Mouse (Mus musculus): ENCODE data around the gene Xpnpep1.
A peak's percentile ranks its signal among the peaks of the same experiment; 100 is the strongest.

The Xpnpep1 gene

GRCm38 (mm10) chr19:53040164-53041132, at the start of gene Xpnpep1:
Xpnpep1 (minus strand) TSS chr19:53040214.
- no peak for DNase-seq

DNA sequence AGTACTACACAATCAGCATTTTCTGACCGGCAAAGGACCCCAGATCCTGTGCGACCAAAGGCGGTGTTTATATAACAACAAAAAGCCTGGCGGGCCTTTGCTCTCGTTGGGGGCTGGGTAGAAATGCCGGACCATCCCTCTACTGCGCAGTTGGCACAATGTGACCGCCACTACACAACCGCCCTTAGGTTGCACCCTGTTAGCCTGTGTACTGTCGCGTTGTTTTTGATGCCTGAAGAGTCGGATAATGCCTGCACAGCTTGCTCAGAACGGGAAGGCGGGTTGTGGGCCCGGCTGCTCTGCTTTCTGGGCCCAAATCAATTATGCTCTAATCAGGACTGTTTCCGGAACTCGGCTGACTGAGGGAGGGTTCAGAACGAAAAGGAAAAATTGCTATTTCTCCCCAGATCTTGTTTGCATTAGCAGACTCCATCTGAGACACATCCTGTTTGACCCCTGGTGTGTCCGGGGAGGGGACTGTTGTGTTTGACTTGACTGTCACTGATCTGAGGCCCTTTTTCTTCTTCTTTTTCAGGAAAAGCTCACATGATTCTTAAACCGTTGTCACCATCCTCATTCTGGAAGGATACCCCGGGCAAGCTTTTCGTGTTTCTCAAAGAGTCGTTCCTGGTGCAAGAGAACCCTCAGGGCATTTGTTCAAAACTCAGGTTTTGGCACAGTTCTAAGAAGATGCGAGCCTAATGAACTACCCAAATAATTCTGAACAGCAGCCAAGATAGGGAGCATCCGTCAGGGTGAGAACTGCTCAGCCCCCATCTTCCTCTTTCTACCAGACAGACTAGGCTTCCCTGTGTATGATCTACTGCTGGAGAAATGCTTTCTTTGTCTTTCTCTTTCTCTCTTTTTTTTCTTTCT, 47.5 kb upstream of the Xpnpep1 start:
- no peak for DNase-seq

- DNase-seq: no peak
Measured at GRCm38 (mm10) chr19:53086861-53087260, 46.8 kb upstream of the Xpnpep1 start.

GRCm38 (mm10) chr19:53084735-53085134, 44.7 kb upstream of the Xpnpep1 start:
- no peak for DNase-seq

GRCm38 (mm10) chr19:53082862-53083261, 42.8 kb upstream of the Xpnpep1 start:
- no peak for DNase-seq

DNA sequence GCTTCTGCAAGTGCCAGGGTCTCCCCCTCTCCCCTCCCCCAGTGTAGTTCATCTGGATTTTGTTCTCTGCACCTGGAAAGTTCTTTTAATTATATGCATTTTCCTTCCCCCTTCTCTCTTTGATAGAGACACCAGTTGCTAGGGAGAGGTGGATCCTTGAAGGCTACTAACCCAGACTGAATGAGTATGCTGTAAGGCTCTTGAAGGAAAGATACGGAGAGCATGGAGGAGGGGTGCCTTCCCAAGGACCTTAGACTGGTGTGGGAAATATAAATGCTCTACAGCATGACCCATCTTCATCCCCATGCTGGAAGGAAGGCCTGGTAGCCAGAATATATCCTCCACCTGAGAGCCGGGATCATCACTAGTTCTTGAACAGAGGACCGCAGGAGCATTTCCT, 41.3 kb upstream of the Xpnpep1 start:
- DNase-seq: no peak

DNA sequence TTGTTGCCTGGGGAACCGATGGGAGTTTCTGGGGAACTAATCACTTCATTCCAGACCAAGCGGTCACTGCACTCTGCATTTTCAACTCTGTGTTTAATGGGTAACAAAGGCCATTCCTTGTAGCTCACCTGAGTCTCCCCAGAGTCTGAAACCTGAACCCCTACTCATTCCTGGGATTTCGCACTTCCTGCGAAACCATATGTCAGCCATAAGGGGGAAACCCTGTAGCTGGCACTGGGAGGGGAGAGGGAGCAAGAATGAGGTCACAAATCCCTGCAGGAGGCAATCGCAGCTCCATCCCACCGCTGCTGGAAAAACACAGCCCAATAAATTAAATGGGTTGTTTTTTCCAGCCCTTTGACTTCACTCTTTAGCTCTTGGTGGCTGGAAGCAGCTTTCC, 40.9 kb upstream of the Xpnpep1 start:
- DNase-seq: no peak

DNA sequence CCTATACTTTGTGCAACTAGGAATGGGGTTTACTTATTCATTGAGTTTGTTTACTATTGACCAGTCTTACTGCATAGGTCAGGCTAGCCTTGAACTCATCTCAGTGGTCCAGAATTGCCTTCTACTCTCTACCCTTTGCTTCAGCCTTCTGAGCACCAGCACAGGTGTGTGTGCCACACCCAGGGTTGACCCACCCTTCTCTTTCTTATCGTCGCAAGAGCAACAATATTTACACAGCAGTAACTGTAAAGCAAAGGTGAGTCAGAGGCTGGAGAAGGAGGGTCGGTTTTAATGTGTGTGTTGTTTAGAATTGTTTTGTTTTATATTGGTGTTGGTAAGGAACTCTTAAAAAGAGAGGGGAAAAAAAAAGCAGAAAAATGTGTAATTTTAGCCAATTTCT, 40.5 kb upstream of the Xpnpep1 start:
- DNase-seq: no peak

DNA sequence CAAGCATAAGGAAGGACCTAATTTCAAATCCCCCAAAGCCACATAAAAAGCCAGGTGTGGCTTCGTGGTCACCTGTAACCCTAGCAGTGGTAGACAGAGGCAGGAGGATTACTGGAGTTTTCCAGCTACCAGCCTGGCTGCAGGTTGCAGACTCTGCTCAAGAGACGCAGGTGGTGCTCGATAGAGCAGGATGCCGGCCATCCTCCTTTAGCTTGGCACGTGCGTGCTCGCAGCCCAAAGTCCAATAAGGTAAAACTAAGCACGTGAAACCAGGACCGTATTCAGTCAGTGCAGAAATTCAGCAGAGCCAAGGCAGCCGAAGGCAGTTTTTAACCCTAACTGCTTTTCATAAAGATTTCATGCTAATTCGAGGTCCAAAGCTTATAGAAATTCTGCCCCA, 40.0 kb upstream of the Xpnpep1 start:
- no peak for DNase-seq

GRCm38 (mm10) chr19:53078271-53079085, 38.5 kb upstream of the Xpnpep1 start:
- no peak for DNase-seq

DNA sequence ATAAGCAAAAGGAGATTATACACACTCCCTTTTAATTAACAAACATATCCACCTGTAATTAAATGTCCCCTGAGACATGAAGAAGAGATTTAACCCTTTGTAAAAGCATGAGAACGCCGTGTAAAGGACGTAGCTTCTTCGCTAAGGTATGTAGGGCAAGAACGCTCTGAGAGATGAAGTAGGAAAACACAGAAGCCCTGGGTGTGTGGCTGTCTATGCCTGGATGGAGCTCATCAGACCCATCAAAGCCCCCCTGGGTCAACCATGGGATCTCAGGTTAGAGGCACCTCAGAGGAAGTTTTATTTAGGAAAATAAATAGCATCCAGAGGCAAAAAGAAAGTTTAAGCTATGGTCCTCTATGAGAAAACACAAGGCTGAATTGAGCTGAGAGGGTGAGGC, 37.3 kb upstream of the Xpnpep1 start:
- DNase-seq: no peak

DNA sequence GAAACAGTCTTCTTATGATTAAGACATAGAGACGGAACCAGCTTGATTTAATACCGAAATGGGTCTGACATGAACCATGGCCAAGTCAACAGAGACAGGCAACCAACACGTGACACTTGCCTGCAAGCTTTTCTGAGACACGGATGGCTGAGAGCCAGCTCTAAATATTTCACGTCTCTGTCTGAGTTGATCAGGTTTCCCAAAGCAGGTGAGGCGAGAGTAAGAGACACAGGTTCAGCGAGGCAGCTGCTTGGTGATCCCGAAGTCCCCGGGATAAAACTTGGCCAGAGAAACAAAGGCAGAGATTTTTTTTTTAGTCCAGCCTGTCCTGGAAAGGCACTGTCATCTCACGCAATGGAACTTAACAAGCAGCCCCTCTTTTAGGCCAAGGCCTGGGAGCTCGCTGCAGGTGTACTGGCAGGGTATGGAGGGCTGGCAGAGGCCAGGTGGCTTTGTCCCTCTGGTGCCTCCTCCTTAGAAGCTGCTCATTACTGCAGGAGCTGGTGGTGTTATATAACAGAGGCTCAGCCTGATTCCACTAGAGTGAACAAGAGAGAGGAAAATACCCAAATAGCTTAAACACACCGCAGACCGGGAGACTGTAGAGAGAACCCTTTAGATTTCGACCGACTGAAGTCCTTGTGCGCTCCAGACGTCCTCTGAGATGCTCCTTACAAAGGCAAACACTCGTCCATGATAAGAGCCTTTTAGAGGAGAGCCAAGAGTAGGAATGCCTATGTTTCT, 36.4 kb upstream of the Xpnpep1 start:
- DNase-seq: no peak

DNA sequence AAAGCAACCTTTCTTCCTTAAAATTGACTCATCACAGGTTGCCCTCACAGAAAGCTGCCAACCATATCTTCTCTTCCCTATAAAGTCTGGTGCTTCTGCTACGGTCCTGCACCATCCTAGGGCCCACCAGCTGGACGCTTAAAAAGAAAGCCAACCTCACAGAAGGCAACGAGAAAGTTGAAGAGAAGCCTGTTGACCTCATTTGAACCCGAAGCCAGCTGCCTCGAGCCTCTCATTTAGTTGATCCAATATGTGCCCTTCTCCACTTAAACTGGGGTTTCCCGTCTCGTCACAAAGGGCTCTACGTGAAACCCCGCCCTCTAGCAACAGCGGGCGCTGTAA, 35.9 kb upstream of the Xpnpep1 start:
- DNase-seq: no peak

DNA sequence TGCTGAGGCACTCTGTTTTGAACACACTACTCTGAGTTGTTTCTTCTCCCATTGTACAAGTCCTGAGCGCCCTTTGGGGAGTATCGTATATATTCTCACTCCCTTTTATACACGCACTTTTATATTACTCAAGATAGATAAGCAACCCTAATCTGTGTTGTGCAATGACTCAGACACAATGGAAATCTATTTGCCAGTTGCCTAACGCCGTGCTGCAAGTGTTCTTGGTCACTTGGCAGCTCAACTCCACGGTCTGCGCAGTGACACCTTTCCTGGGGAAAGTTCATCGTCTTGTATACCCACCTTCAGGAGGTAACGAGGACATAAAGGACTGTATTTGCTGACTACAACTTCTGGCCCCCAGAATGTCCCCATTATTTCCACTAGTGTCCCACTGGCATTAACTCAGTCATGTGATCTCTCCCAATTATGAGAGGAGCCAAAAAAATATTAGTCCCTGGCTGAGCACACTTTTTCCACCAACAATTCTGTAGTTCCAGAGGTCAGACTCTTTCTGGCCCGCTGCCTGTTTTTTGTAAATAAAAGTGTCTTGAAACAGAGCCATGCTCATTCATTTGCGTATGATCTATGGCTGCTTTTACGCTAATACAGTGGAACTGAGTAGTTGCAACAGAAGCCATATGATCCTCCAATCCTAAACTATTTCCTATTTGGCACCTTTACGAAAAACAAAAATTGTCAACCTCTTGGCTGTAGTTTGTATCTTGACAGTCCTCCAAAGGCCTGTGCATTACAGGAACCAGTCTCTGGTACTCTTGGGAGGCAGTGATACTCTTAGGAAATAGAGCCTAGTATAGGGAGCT, 35.1 kb upstream of the Xpnpep1 start:
- no peak for DNase-seq

DNA sequence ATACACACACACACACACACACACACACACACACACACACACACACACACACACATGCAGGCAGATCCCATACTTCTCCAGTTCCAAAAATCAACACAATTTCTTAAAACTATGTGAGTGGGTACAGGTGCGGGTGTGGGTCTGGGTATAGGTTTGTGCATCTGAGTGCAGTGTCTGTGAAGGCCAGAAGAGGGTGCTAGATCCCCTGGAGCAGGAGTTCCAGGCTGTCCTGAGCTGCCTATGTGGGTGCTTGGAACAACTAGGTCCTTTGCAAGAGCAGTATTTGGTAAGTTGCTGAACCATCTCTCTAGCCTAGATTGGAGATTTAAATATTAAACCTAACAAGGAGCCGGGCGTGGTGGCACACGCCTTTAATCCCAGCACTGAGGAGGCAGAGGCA, 33.5 kb upstream of the Xpnpep1 start:
- peak; percentile 17 for DNase-seq

DNA sequence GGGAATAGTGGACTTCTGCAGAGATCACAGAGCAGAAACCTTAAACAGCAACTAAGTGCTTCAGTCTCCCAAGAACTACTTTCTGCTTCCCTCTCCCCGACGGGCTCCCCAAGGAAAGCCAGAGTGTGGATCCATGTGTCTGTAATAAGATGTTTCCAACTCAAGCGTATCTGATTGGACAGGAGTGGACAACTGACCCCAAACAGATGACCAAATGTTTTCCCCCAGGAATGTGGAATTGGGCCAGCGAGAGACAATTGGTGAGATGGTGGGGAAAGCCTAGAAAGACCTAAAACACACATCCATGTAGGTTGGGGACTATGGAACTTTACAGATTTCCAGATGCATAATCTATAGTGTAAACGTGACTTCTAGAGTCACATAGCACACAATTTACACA, 32.4 kb upstream of the Xpnpep1 start:
- no peak for DNase-seq

DNA sequence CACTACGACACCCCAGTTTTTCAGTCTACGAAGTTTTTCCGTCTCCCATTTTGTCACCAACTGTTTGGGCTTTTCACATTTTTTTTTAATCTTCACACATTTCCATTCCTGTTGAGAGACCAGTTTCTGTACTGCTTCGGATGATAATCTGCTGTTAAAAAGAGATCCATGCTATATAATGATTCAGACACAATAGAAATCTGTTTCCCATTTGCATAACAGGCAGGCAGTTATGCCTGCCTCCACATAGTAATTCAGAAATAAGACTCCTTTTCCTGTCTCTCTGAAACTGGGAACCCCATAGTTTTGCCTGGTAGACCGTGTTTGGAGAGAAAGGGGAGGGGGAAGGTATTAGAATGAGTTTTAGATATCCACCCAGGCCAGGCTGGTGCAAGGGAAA, 31.6 kb upstream of the Xpnpep1 start:
- no peak for DNase-seq

GRCm38 (mm10) chr19:53070870-53071269, 30.9 kb upstream of the Xpnpep1 start:
- DNase-seq: no peak

DNA sequence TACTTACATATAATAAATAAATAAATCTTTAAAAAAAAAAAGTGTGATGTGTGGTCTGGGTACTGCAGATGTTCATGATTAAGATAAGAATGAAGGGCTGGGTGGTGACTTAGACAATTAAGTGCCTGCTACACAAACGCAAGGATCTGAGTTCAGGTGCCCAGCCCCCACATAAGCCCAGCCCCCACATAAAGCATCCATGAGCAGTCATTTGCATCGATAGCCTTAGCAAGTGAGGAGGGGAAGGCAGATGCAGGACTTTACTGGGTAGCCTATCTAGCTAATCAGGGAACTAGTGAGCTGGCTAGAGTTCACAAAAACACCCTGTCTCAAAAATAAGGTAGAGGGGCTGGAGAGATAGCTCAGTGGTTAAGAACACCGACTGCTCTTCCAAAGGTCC, 29.4 kb upstream of the Xpnpep1 start:
- DNase-seq: no peak

DNA sequence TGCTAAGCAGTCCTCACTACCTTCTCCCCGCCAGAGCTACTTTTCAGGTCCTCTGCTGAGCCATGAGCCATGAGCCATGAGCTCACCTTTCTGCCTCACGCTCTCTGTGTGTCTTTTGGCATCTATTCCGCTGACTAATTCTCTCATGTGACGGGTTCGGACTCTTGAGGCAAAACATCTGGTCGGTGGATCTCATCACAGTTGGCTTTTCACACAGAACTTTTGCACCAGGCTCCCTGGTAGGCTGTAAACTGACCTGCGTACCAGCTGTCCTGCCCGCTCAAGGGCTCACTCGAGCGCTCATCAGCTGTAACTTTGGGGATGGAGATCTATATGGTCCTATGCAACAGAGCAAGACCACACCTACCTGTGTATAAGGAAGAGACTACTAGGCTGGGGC, 26.9 kb upstream of the Xpnpep1 start:
- DNase-seq: no peak

GRCm38 (mm10) chr19:53066531-53066930, 26.5 kb upstream of the Xpnpep1 start:
- DNase-seq: no peak
